Mouse (Mus musculus): ENCODE measurements around the gene Bsdc1. TPM values are rescaled to one million over a fixed set of nuclear protein-coding genes. Genes with fewer than 3 reads are reported as not detected.
A peak's percentile ranks its signal among the peaks of the same experiment; 100 is the strongest.

The Bsdc1 gene
- polyA plus RNA-seq, 2 experiments: 34.7 to 52.1 TPM

- H3K9ac ChIP-seq (replicated peaks): peak overlapping the region; percentile 76
- H3K27me3 ChIP-seq (ENCODE audit: control insufficient read depth, insufficient read depth, low read length): no peaks in the 10 kb centered on the region
- TF ChIP-seq EP300 (IDR thresholded peaks at IDR 0.05; ENCODE audit: low read depth) (no peak), CTCF (IDR thresholded peaks at IDR 0.05; ENCODE audit: low read depth) (no peak)
- DNase-seq (ENCODE audit: low read depth in 3 of 3, low spot score in 3 of 3) (no peak), ATAC-seq (ENCODE audit: insufficient read depth) (no peak)
- peaks cover 14% of the 10 kb centered on the region for H3K36me3 ChIP-seq (replicated peaks; ENCODE audit: control insufficient read depth, insufficient read depth, low read depth)
- no peaks in the 10 kb centered on the region for H3K9me3 ChIP-seq (ENCODE audit: control insufficient read depth, low read length)
- peaks cover 29 to 33% of the 10 kb centered on the region in 2 experiments for H3K4me1 ChIP-seq (replicated peaks; ENCODE audit: control insufficient read depth in 2 of 2, insufficient read depth in 2 of 2, low read length in 1 of 2)
- H3K4me3 ChIP-seq (ENCODE audit: insufficient read depth in 1 of 2, low read depth in 2 of 2, low read length in 2 of 2): peak overlapping the region; percentile 63 to 67
- peak overlapping the region; percentile 96 for H3K4me2 ChIP-seq (ENCODE audit: low read depth)
- WGBS (ENCODE audit: insufficient replicate concordance): 0% methylated on average over 4 of the region's 4 CpGs
- peak overlapping the region; percentile 78 for H3K27ac ChIP-seq
Observed at GRCm38 (mm10) chr4:129460827-129461182, 576 bp upstream of the Bsdc1 start.

- peak overlapping the region; percentile 98 for H3K9ac ChIP-seq (replicated peaks)
- H3K4me1 ChIP-seq (replicated peaks; ENCODE audit: control insufficient read depth in 2 of 2, insufficient read depth in 2 of 2, low read length in 1 of 2): peaks cover 29 to 33% of the 10 kb centered on the region in 2 experiments
- no peak for TF ChIP-seq EP300 (IDR thresholded peaks at IDR 0.05; ENCODE audit: low read depth)
- no peak for TF ChIP-seq CTCF (IDR thresholded peaks at IDR 0.05; ENCODE audit: low read depth)
- WGBS (ENCODE audit: insufficient replicate concordance): 38% methylated on average over 3 of the region's 3 CpGs
- peak in 1 of 3 experiments; percentile 20 for DNase-seq (ENCODE audit: low read depth in 3 of 3, low spot score in 3 of 3)
- H3K4me2 ChIP-seq (ENCODE audit: low read depth): peak overlapping the region; percentile 88
- peak overlapping the region; percentile 99 for H3K27ac ChIP-seq
- H3K36me3 ChIP-seq (replicated peaks; ENCODE audit: control insufficient read depth, insufficient read depth, low read depth): peaks cover 28% of the 10 kb centered on the region
- H3K4me3 ChIP-seq (ENCODE audit: insufficient read depth in 1 of 2, low read depth in 2 of 2, low read length in 2 of 2): peak overlapping the region; percentile 83 to 93
- H3K9me3 ChIP-seq (ENCODE audit: control insufficient read depth, low read length): no peaks in the 10 kb centered on the region
- no peak for ATAC-seq (ENCODE audit: insufficient read depth)
- H3K27me3 ChIP-seq (ENCODE audit: control insufficient read depth, insufficient read depth, low read length): no peaks in the 10 kb centered on the region
Observed at GRCm38 (mm10) chr4:129462118-129462517, 737 bp downstream of the Bsdc1 start.

- Histone ChIP-seq H3K4me3 (ENCODE audit: insufficient read depth in 1 of 2, low read depth in 2 of 2, low read length in 2 of 2) (peak overlapping the region; percentile 83 to 93), H3K4me2 (ENCODE audit: low read depth) (peak overlapping the region; percentile 88), H3K27ac (peak overlapping the region; percentile 99), H3K9ac (replicated peaks) (peak overlapping the region; percentile 98), H3K27me3 (ENCODE audit: control insufficient read depth, insufficient read depth, low read length) (no peaks in the 10 kb centered on the region), H3K4me1 (replicated peaks; ENCODE audit: control insufficient read depth in 2 of 2, insufficient read depth in 2 of 2, low read length in 1 of 2) (peaks cover 29 to 33% of the 10 kb centered on the region in 2 experiments), H3K36me3 (replicated peaks; ENCODE audit: control insufficient read depth, insufficient read depth, low read depth) (peaks cover 40% of the 10 kb centered on the region), H3K9me3 (ENCODE audit: control insufficient read depth, low read length) (no peaks in the 10 kb centered on the region)
- TF ChIP-seq CTCF (IDR thresholded peaks at IDR 0.05; ENCODE audit: low read depth) (no peak), EP300 (IDR thresholded peaks at IDR 0.05; ENCODE audit: low read depth) (peak; percentile 91)
- 41% methylated on average over 24 of the region's 24 CpGs for WGBS (ENCODE audit: insufficient replicate concordance)
- peak; percentile 83 to 92 (median 89) for DNase-seq (ENCODE audit: low read depth in 3 of 3, low spot score in 3 of 3)
- ATAC-seq (ENCODE audit: insufficient read depth): peak; percentile 68
Observed at GRCm38 (mm10) chr4:129463097-129464059, 2.0 kb downstream of the Bsdc1 start.

- 56% methylated on average over 4 of the region's 4 CpGs for WGBS (ENCODE audit: insufficient replicate concordance)
- ATAC-seq (ENCODE audit: insufficient read depth) (peak; percentile 12; the same call in 1 of the 2 replicates), DNase-seq (ENCODE audit: low read depth in 3 of 3, low spot score in 3 of 3) (peak; percentile 57 to 65 (median 63))
Observed at GRCm38 (mm10) chr4:129464286-129464815, 3.0 kb downstream of the Bsdc1 start.

GRCm38 (mm10) chr4:129476047-129476446 is 14.7 kb downstream of the Bsdc1 start:
- Histone ChIP-seq H3K4me2 (ENCODE audit: low read depth) (no peak overlapping the region), H3K4me1 (replicated peaks; ENCODE audit: control insufficient read depth in 2 of 2, insufficient read depth in 2 of 2, low read length in 1 of 2) (no peaks in the 10 kb centered on the region), H3K9ac (replicated peaks) (no peak overlapping the region), H3K36me3 (replicated peaks; ENCODE audit: control insufficient read depth, insufficient read depth, low read depth) (peaks cover 92% of the 10 kb centered on the region), H3K4me3 (ENCODE audit: insufficient read depth in 1 of 2, low read depth in 2 of 2, low read length in 2 of 2) (no peak overlapping the region), H3K27me3 (ENCODE audit: control insufficient read depth, insufficient read depth, low read length) (no peaks in the 10 kb centered on the region), H3K9me3 (ENCODE audit: control insufficient read depth, low read length) (no peaks in the 10 kb centered on the region), H3K27ac (no peak overlapping the region)
- 82% methylated on average over 11 of the region's 11 CpGs for WGBS (ENCODE audit: insufficient replicate concordance)
- no peak for DNase-seq (ENCODE audit: low read depth in 3 of 3, low spot score in 3 of 3)
- TF ChIP-seq EP300 (IDR thresholded peaks at IDR 0.05; ENCODE audit: low read depth) (no peak), CTCF (IDR thresholded peaks at IDR 0.05; ENCODE audit: low read depth) (no peak)
- no peak for ATAC-seq (ENCODE audit: insufficient read depth)

More at GRCm38 (mm10) chr4:129464286-129464815, 3.0 kb downstream of the Bsdc1 start:
- Histone ChIP-seq H3K4me3 (ENCODE audit: insufficient read depth in 1 of 2, low read depth in 2 of 2, low read length in 2 of 2) (peak overlapping the region; percentile 63 to 93), H3K27ac (peak overlapping the region; percentile 99), H3K9ac (replicated peaks) (peak overlapping the region; percentile 98), H3K9me3 (ENCODE audit: control insufficient read depth, low read length) (no peaks in the 10 kb centered on the region), H3K36me3 (replicated peaks; ENCODE audit: control insufficient read depth, insufficient read depth, low read depth) (peaks cover 50% of the 10 kb centered on the region), H3K4me1 (replicated peaks; ENCODE audit: control insufficient read depth in 2 of 2, insufficient read depth in 2 of 2, low read length in 1 of 2) (peaks cover 29 to 33% of the 10 kb centered on the region in 2 experiments), H3K4me2 (ENCODE audit: low read depth) (peak overlapping the region; percentile 88), H3K27me3 (ENCODE audit: control insufficient read depth, insufficient read depth, low read length) (no peaks in the 10 kb centered on the region)
- TF ChIP-seq CTCF (IDR thresholded peaks at IDR 0.05; ENCODE audit: low read depth): no peak
- no peak for TF ChIP-seq EP300 (IDR thresholded peaks at IDR 0.05; ENCODE audit: low read depth)
